Mouse (Mus musculus): ENCODE data around the gene Susd6.

DNA sequence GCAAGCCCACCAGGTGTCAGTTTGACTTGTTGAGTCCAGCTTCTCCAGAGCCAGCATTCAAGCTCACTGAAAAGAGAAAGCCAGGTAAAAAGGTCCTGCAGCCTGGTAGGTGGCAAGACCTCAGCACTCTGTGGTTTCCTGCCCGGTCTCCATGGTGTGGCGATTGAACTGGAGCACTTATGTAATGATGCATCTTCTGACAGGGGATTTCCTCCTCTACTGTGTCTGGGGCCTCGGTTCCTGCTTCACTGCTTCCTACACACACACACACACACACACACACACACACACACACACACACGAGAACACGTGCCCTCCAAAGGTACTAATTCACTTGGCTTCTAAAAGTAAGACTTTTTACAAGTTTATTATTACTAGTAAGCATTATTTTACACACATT, 2.6 kb downstream of the Susd6 start:
- TF ChIP-seq POLR2A (IDR thresholded peaks at IDR 0.05; ENCODE audit: insufficient read depth, low read length), result no peak
- TF ChIP-seq EP300 (IDR thresholded peaks at IDR 0.05; ENCODE audit: insufficient read depth, low read depth, low read length), result no peak
- TF ChIP-seq CTCF (IDR thresholded peaks at IDR 0.05; ENCODE audit: low read depth, low read length), result no peak

Data from ES-Bruce4 (cell line).